Mouse (Mus musculus): Measurements from ENCODE around the gene Pcca.

DNA sequence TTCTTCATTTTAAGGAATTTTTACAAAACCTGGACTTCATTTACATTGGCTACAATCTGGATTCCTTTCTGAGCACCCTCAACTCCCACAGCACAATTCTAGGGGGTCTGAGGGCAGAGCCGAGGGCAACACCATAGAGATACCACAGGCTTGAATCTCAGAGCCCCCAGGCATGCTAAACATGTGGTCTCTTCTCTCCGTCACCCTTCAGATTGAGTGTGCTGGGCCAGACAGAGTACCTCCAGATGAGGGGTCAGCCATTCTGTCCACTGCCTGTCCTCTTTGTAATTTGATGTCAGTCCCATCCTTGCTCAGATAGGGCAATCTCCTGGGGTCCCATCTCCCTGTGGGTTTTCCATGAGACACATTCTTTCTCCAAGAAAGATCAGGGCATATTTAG, 347.6 kb downstream of the Pcca start:
- TF ChIP-seq POLR2A (IDR thresholded peaks at IDR 0.05; ENCODE audit: borderline replicate concordance, control insufficient read depth, low read depth, low read length) = no peak
- TF ChIP-seq CTCF (IDR thresholded peaks at IDR 0.05; ENCODE audit: control insufficient read depth, insufficient read depth, low read length) = no peak

Data from bone marrow, adult 2 months (tissue).